Mouse (Mus musculus) lung, postnatal 0 days (tissue): Measurements from ENCODE around the gene Cd200r1. TPM values are rescaled to one million over a fixed set of nuclear protein-coding genes. Genes with fewer than 3 reads are reported as not detected.

Source experiments
- ATAC-seq: fragments of 200-750 bp; cut with Nextera tagmentation; 2 replicates; pipeline ENCODE4 v1.8.0; 2017; ENCODE audit warnings: moderate library complexity
- DNase-seq: peaks from one replicate; pipeline ENCODE4 v3.0.0-alpha.2; 2016; ENCODE audit warnings: low spot score
- H3K27ac ChIP-seq: fragments of 300-500 bp; sonication (generic); 2 replicates; pipeline ENCODE4 v1.5.1; 2014; ENCODE audit warnings: antibody characterized with exemption, mild to moderate bottlenecking, low read length, mixed read lengths
- H3K27me3 ChIP-seq: fragments of 300-500 bp; sonication (generic); replicated peaks from 2 replicates; pipeline ENCODE4 v1.6.1; 2014; ENCODE audit warnings: low read length, mixed read lengths; ENCODE audit not compliant: insufficient read depth
- H3K36me3 ChIP-seq: fragments of 300-500 bp; sonication (generic); 2 replicates; pipeline ENCODE4 v1.6.1; 2014; ENCODE audit warnings: low read length, mixed read lengths; ENCODE audit not compliant: insufficient read depth
- H3K4me1 ChIP-seq: fragments of 300-500 bp; sonication (generic); 2 replicates; pipeline ENCODE4 v1.6.1; 2014; ENCODE audit warnings: antibody characterized with exemption, low read depth, low read length, mixed read lengths; ENCODE audit not compliant: insufficient read depth
- H3K4me2 ChIP-seq: fragments of 300-500 bp; sonication (generic); replicated peaks from 2 replicates; pipeline ENCODE4 v1.6.1; 2014; ENCODE audit warnings: low read depth, mild to moderate bottlenecking, low read length, moderate library complexity, mixed read lengths
- H3K4me3 ChIP-seq: fragments of 300-500 bp; sonication (generic); 2 replicates; pipeline ENCODE4 v1.5.1; 2014; ENCODE audit warnings: low read depth, low read length
- H3K9ac ChIP-seq: fragments of 300-500 bp; sonication (generic); replicated peaks from 2 replicates; pipeline ENCODE4 v1.6.1; 2014; ENCODE audit warnings: low read depth, mild to moderate bottlenecking
- H3K9me3 ChIP-seq: fragments of 300-500 bp; sonication (generic); 2 replicates; pipeline ENCODE4 v1.6.1; 2016; ENCODE audit warnings: low read length, mixed read lengths
- CTCF ChIP-seq: IDR thresholded peaks from 2 replicates; pipeline ENCODE4 v1.5.1; 2016; ENCODE audit warnings: antibody characterized with exemption, mild to moderate bottlenecking
- EP300 ChIP-seq: IDR thresholded peaks from 2 replicates; pipeline ENCODE4 v1.6.1; 2016; ENCODE audit warnings: antibody characterized with exemption, mild to moderate bottlenecking, control low read depth
- WGBS: fragments of 180-500 bp; shearing (Covaris S2); extraction: QIAGEN DNeasy Blood & Tissue Kit; methylation state at CpG from one replicate; pipeline ENCODE4 v1.1.7; 2014; 5-methylcytosine and 5-hydroxymethylcytosine counted together
- polyA plus RNA-seq: library from polyadenylated mRNA; unstranded; fragments of >200 nt; fragmentation: Nextera tagmentation; extraction: Ambion mirVana; gene quantifications from 2 replicates; pipeline ENCODE4 v1.2.1, GENCODE M21; 2015

Gene Cd200r1
- polyA plus RNA-seq, 1 experiment from 2014 or later, result 3.8 TPM

DNA sequence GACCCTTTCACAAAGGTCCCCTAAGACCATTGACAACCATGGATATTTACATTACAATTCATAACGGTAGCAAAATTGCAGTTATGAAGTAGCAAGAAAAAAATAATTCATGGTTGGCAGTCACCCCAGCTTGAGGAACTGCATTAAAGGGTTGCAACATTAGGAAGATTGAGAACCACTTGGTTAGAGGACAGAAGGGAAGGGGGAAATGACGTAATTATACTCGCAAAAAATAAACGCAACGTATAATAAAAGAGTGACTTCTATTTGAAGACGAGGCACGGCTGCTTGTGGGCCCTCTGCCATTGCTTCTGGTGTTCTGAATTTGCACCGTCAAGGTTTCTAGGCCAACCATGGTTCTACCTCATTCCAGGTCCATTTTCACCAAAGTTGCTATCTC, 7.8 kb upstream of the Cd200r1 start:
- no peak overlapping the region for H3K27ac ChIP-seq
- no peaks in the 10 kb centered on the region for H3K4me1 ChIP-seq
- no peaks in the 10 kb centered on the region for H3K9me3 ChIP-seq
- H3K4me2 ChIP-seq, result no peak overlapping the region
- H3K27me3 ChIP-seq, result no peaks in the 10 kb centered on the region
- H3K36me3 ChIP-seq, result no peaks in the 10 kb centered on the region
- DNase-seq (peak; percentile 12), ATAC-seq (no peak)
- H3K9ac ChIP-seq, result no peak overlapping the region
- H3K4me3 ChIP-seq, result no peak overlapping the region
- 54% methylated on average over 8 of the region's 8 CpGs for WGBS
- TF ChIP-seq EP300 (no peak), CTCF (no peak)

DNA sequence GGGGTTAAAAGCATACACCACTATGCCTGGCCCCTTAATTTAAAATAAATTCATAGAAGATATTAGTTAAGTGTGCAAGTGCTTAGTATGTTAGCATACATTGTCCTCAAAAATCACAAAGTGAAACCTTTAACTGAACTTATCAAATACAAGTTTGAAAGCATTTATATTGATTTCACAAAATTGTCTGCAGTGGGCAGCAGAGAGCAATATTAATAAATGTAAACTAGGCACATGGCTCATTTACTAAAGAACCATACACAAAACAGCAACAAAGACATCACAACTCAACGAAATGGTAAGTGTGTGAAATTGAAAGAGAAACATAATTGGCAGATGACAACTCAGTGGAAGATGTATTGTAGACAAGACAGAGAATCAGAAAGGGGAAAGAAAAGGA, 3.7 kb upstream of the Cd200r1 start:
- WGBS, result 36% methylated on average over 1 of the region's 1 CpGs

DNA sequence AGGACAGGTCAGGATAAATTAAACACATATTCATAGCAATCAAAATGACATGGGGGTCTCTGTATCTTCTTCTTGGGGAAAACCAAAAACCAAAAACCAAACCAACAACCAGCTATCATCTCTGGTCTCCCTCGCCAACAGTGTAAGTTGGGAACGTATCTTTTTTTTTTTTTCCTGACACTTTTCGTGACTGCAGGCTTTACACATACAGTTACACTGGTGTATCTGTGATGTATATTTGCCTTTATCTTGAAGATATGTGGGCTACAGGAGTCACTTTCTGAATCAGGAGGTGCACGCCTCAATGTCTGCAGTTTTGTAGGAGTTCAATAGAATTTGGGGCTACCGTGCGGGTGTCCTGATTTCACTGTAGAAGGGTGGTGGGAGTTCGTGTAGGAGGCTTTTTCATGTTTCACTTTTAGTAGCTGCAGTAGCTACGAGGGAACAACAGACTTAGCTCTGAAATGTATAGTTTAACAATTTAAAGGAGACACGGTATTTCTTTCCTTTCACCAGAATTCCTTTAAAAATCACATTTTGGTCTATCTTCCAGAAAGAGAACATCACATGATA, 870 bp downstream of the Cd200r1 start:
- TF ChIP-seq EP300 (no peak), CTCF (no peak)
- no peak overlapping the region for H3K9ac ChIP-seq
- no peaks in the 10 kb centered on the region for H3K9me3 ChIP-seq
- no peaks in the 10 kb centered on the region for H3K27me3 ChIP-seq
- WGBS, result 72% methylated on average over 9 of the region's 9 CpGs
- H3K4me3 ChIP-seq, result no peak overlapping the region
- no peak for ATAC-seq
- DNase-seq, result no peak
- H3K36me3 ChIP-seq, result no peaks in the 10 kb centered on the region
- H3K4me1 ChIP-seq, result no peaks in the 10 kb centered on the region
- H3K4me2 ChIP-seq, result no peak overlapping the region
- no peak overlapping the region for H3K27ac ChIP-seq

More for the DNA sequence above, 3.7 kb upstream of the Cd200r1 start:
- peak; percentile 22 for DNase-seq
- Histone ChIP-seq H3K9me3 (no peaks in the 10 kb centered on the region), H3K27ac (no peak overlapping the region), H3K9ac (no peak overlapping the region), H3K4me2 (no peak overlapping the region), H3K4me1 (no peaks in the 10 kb centered on the region), H3K4me3 (no peak overlapping the region), H3K27me3 (no peaks in the 10 kb centered on the region), H3K36me3 (no peaks in the 10 kb centered on the region)
- TF ChIP-seq CTCF (peak; percentile 51), EP300 (no peak)
- ATAC-seq, result no peak

DNA sequence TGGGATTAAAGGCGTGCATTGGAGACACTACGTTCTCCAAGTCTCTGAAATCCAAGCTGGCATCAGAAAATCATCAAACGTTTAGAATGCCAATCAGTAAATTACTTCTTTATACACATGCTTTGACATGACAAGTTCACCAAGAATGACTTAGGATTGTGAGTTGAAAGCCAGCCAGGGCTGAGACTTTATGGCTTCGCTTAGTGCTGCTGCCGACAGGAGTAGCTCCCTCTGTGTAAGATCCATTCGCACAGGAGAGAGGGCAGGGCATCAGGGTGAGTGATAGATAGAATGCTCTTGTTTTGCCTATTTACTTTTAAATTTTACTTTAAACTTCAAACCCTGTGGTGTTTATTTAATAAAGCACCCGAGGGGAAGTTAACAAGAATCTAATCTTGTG, 2.0 kb downstream of the Cd200r1 start:
- no peak overlapping the region for H3K4me3 ChIP-seq
- no peak overlapping the region for H3K27ac ChIP-seq
- WGBS, result 76% methylated on average over 7 of the region's 7 CpGs
- ATAC-seq, result no peak
- no peaks in the 10 kb centered on the region for H3K9me3 ChIP-seq
- no peaks in the 10 kb centered on the region for H3K4me1 ChIP-seq
- no peaks in the 10 kb centered on the region for H3K36me3 ChIP-seq
- TF ChIP-seq EP300, result no peak
- no peak for TF ChIP-seq CTCF
- DNase-seq, result no peak
- no peak overlapping the region for H3K9ac ChIP-seq
- H3K27me3 ChIP-seq, result no peaks in the 10 kb centered on the region
- no peak overlapping the region for H3K4me2 ChIP-seq

DNA sequence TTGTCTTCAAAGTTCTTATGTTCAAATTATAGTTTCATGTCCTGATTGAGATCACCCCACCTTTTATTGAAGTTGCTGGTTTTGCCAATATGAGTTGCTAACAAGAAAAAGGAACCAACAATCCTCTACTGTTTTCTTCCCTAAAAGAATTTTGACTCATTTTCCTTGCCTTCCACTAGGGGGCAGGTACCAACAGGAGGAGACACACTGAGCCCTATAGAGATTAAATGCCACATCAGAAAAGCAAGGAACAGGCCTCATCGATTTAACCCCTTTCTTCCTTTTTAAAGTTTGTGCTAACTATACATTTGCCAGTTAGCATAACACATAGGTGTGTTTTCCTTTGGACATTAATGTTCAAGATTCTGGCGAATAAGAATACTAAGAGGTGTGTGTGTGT, 2.4 kb downstream of the Cd200r1 start:
- no peak overlapping the region for H3K4me2 ChIP-seq
- no peaks in the 10 kb centered on the region for H3K9me3 ChIP-seq
- H3K36me3 ChIP-seq, result no peaks in the 10 kb centered on the region
- H3K9ac ChIP-seq, result no peak overlapping the region
- no peaks in the 10 kb centered on the region for H3K4me1 ChIP-seq
- ATAC-seq, result no peak
- no peaks in the 10 kb centered on the region for H3K27me3 ChIP-seq
- WGBS, result 37% methylated on average over 2 of the region's 2 CpGs
- H3K27ac ChIP-seq, result no peak overlapping the region
- peak; percentile 82 for DNase-seq
- TF ChIP-seq CTCF (peak; percentile 86), EP300 (no peak)
- no peak overlapping the region for H3K4me3 ChIP-seq

DNA sequence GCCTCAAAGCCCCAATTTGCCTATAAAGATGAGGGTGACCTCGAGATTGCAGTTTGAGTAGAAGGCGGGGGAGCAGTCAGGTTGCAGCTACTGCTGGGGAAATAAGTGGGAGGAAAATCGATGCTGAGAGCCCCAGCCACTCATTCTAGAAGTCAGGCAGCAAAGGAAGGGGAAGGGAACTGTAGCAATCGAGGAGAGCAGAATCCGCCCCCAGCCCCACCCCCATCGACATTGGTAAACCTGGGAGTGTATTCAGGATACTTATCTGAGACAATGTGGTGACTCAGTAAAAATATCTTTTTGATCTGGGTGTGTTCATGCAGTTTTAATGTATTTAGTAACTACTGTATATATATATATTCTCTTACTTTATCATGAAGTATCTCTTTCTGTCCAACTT, 7.0 kb downstream of the Cd200r1 start:
- DNase-seq (no peak), ATAC-seq (no peak)
- H3K4me2 ChIP-seq, result no peak overlapping the region
- TF ChIP-seq CTCF, result no peak
- no peak overlapping the region for H3K27ac ChIP-seq
- no peaks in the 10 kb centered on the region for H3K4me1 ChIP-seq
- H3K4me3 ChIP-seq, result no peak overlapping the region
- H3K9me3 ChIP-seq, result no peaks in the 10 kb centered on the region
- H3K27me3 ChIP-seq, result no peaks in the 10 kb centered on the region
- H3K9ac ChIP-seq, result no peak overlapping the region
- 58% methylated on average over 6 of the region's 6 CpGs for WGBS
- no peaks in the 10 kb centered on the region for H3K36me3 ChIP-seq

DNA sequence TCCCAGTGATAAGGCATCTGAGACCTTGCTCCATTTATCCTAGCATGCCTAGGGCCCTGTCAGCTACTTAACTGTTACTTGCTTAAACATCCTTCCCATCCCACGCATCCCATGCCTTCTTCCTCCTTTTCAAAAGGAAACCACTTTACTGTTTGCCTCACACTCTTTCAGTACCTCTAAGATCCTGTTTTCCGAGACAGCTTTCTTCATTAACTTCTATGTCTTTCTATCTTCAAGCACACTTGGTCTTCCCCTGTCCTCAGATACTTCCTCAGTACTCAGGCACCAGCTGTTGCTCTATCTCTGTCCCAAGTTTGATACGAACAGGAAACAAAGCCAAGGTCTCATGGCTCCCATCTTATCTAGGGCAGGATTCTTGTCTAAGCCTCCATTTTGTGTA, 8.1 kb downstream of the Cd200r1 start:
- no peak for DNase-seq
- Histone ChIP-seq H3K4me1 (no peaks in the 10 kb centered on the region), H3K27me3 (no peaks in the 10 kb centered on the region), H3K4me2 (no peak overlapping the region), H3K9me3 (no peaks in the 10 kb centered on the region), H3K4me3 (no peak overlapping the region), H3K27ac (no peak overlapping the region), H3K36me3 (no peaks in the 10 kb centered on the region), H3K9ac (no peak overlapping the region)
- TF ChIP-seq EP300 (no peak), CTCF (no peak)
- no peak for ATAC-seq
- 77% methylated on average over 3 of the region's 3 CpGs for WGBS
